Mouse (Mus musculus): ENCODE results near the gene Vmn1r151. TPM values are rescaled to one million over a fixed set of nuclear protein-coding genes. Genes with fewer than 3 reads are reported as not detected.
"Not testable (repeated sequence)": the region's sequence is repeated elsewhere in the genome, so short reads cannot be mapped to it uniquely, and the experiment has no call there.

Vmn1r151 gene
- not detected in 2 replicates for polyA plus RNA-seq (2015; fragmentation: Nextera tagmentation; extraction: Ambion mirVana)

DNA sequence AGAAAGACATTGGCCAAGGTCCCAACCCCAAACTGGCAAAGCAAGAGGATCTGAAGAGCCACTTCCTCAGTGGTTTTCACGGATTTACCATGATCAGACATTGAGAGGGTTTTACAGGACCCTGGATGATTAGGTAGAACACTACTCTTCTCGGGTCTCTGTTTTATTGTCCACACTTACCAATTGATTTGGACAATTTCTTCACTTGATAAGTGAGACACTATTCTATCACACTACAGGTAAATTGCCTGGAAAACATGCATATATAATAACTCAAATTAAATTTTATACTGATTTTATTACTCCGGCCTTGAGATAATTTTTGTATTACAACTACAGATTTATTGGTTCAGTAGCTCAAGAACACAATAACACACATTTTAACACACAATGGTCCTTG lies at the start of gene Vmn1r151:
Gene Vmn1r151, minus strand, starts transcription at position 101 of the 400 bp plus-strand sequence.
- not testable (repeated sequence) for H3K36me3 ChIP-seq (ENCODE audit: control insufficient read depth, insufficient read depth, low read length); H3K4me2 ChIP-seq (ENCODE audit: low read length); H3K27ac ChIP-seq (ENCODE audit: low read depth, low read length); ATAC-seq; H3K27me3 ChIP-seq (replicated peaks; ENCODE audit: control insufficient read depth, insufficient read depth, low read length); H3K4me1 ChIP-seq (ENCODE audit: control insufficient read depth, insufficient read depth, low read depth, low read length); H3K4me3 ChIP-seq (ENCODE audit: low read length); H3K9ac ChIP-seq (ENCODE audit: low read depth, low read length); H3K9me3 ChIP-seq (ENCODE audit: control insufficient read depth, low read length)
- WGBS = 40% methylated on average over 1 of the region's 3 CpGs

DNA sequence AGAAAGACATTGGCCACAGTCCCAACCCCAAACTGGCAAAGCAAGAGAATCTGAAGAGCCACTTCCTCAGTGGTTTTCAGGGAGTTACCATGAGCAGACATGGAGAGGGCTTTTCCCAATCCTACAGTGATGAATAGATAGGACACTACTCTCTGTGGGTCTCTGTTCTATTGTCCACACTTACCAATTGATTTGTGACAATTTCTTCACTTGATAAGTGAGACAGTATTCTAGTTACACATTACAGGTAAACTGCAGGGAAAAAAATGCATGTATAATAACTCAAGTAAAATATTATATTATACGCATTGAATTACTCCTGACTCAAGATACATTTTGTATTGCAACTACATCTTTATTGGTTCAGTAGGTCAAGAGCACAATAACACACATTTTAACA lies 35.3 kb upstream of the Vmn1r151 start, which contains the start of gene Gm8677:
Gene Gm8677, minus strand, starts transcription at position 101 of the 400 bp plus-strand sequence.
- no CpG with 5 or more reads among the region's 1 CpGs for WGBS
- H3K9me3 ChIP-seq (ENCODE audit: control insufficient read depth, low read length); ATAC-seq: not testable (repeated sequence)

DNA sequence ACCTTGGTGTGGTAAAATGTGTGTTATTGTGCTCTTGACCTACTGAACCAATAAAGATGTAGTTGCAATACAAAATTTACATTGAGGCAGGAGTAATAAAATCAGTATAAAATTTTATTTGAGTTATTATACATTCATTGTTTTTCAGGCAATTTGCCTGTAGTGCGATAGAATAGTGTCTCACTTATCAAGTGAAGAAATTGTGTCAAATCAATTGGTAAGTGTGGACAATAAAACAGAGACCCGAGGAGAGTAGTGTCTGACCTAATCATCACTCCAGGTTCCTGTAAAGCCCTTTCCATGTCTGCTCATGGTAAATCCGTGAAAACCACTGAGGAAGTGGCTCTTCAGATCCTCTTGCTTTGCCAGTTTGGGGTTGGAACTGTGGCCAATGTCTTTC lies 23.2 kb upstream of the Vmn1r151 start, which contains the start of gene Vmn1r152:
Gene Vmn1r152, plus strand, starts transcription at position 301 of the 400 bp plus-strand sequence.
- H3K4me3 ChIP-seq (ENCODE audit: low read length); ATAC-seq; H3K4me1 ChIP-seq (ENCODE audit: control insufficient read depth, insufficient read depth, low read depth, low read length); H3K27me3 ChIP-seq (replicated peaks; ENCODE audit: control insufficient read depth, insufficient read depth, low read length); H3K36me3 ChIP-seq (ENCODE audit: control insufficient read depth, insufficient read depth, low read length); H3K9me3 ChIP-seq (ENCODE audit: control insufficient read depth, low read length); H3K4me2 ChIP-seq (ENCODE audit: low read length); H3K27ac ChIP-seq (ENCODE audit: low read depth, low read length); H3K9ac ChIP-seq (ENCODE audit: low read depth, low read length): not testable (repeated sequence)
- WGBS = no CpG with 5 or more reads among the region's 3 CpGs

More for the DNA sequence above, 35.3 kb upstream of the Vmn1r151 start, which contains the start of gene Gm8677:
- not testable (repeated sequence) for H3K36me3 ChIP-seq (ENCODE audit: control insufficient read depth, insufficient read depth, low read length); H3K9ac ChIP-seq (ENCODE audit: low read depth, low read length); H3K4me3 ChIP-seq (ENCODE audit: low read length); H3K27ac ChIP-seq (ENCODE audit: low read depth, low read length); H3K4me1 ChIP-seq (ENCODE audit: control insufficient read depth, insufficient read depth, low read depth, low read length); H3K27me3 ChIP-seq (replicated peaks; ENCODE audit: control insufficient read depth, insufficient read depth, low read length); H3K4me2 ChIP-seq (ENCODE audit: low read length)

DNA sequence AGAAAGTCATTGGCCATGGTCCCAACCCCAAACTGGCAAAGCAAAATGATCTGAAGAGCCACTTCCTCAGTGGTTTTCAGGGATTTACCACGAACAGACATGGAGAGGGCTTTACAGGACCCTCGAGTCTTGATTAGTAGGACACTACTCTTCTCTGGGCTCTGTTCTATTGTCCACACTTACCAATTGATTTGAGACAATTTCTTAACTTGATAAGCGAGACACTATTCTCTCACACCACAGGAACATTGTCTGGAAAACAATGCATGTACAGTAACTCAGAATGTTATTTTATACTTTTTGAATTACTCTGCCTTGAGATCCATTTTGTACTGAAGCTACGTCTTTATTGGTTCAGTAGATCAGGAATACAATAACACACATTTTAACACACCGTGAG lies 35.5 kb downstream of the Vmn1r151 start, which contains the start of gene Gm10665:
Gene Gm10665, minus strand, starts transcription at position 101 of the 400 bp plus-strand sequence.
- no CpG with 5 or more reads among the region's 5 CpGs for WGBS
- not testable (repeated sequence) for H3K27ac ChIP-seq (ENCODE audit: low read depth, low read length); H3K4me3 ChIP-seq (ENCODE audit: low read length); H3K27me3 ChIP-seq (replicated peaks; ENCODE audit: control insufficient read depth, insufficient read depth, low read length); H3K36me3 ChIP-seq (ENCODE audit: control insufficient read depth, insufficient read depth, low read length); H3K4me1 ChIP-seq (ENCODE audit: control insufficient read depth, insufficient read depth, low read depth, low read length); H3K4me2 ChIP-seq (ENCODE audit: low read length); ATAC-seq; H3K9ac ChIP-seq (ENCODE audit: low read depth, low read length); H3K9me3 ChIP-seq (ENCODE audit: control insufficient read depth, low read length)

Other genes with a start within 250 kb of the Vmn1r151 start
- gene Gm4187, start 170.0 kb downstream of the Vmn1r151 start, polyA plus RNA-seq (2015; fragmentation: Nextera tagmentation; extraction: Ambion mirVana) = not detected in 2 replicates
- gene Gm8660, start 128.6 kb downstream of the Vmn1r151 start, polyA plus RNA-seq (2015; fragmentation: Nextera tagmentation; extraction: Ambion mirVana) = not detected in 2 replicates
- not detected in 2 replicates for gene Vmn1r148, start 86.1 kb downstream of the Vmn1r151 start, polyA plus RNA-seq (2015; fragmentation: Nextera tagmentation; extraction: Ambion mirVana)
- gene Vmn1r149, start 61.4 kb downstream of the Vmn1r151 start, polyA plus RNA-seq (2015; fragmentation: Nextera tagmentation; extraction: Ambion mirVana) = not detected in 2 replicates
- not detected in 2 replicates for gene Gm10665, start 35.6 kb downstream of the Vmn1r151 start, polyA plus RNA-seq (2015; fragmentation: Nextera tagmentation; extraction: Ambion mirVana)
- not detected in 2 replicates for gene Vmn1r152, start 23.3 kb upstream of the Vmn1r151 start, polyA plus RNA-seq (2015; fragmentation: Nextera tagmentation; extraction: Ambion mirVana)
- gene Gm8677, start 35.2 kb upstream of the Vmn1r151 start, polyA plus RNA-seq (2015; fragmentation: Nextera tagmentation; extraction: Ambion mirVana) = not detected in 2 replicates
- gene Gm4201, start 65.7 kb upstream of the Vmn1r151 start, polyA plus RNA-seq (2015; fragmentation: Nextera tagmentation; extraction: Ambion mirVana) = not detected in 2 replicates
- gene Gm4565, start 88.4 kb upstream of the Vmn1r151 start, polyA plus RNA-seq (2015; fragmentation: Nextera tagmentation; extraction: Ambion mirVana) = not detected in 2 replicates
- gene Vmn1r155, start 158.3 kb upstream of the Vmn1r151 start, polyA plus RNA-seq (2015; fragmentation: Nextera tagmentation; extraction: Ambion mirVana) = not detected in 2 replicates
- gene Gm8693, start 192.6 kb upstream of the Vmn1r151 start, polyA plus RNA-seq (2015; fragmentation: Nextera tagmentation; extraction: Ambion mirVana) = not detected in 2 replicates
- not detected in 2 replicates for gene Gm4567, start 220.0 kb upstream of the Vmn1r151 start, polyA plus RNA-seq (2015; fragmentation: Nextera tagmentation; extraction: Ambion mirVana)

Data from hindbrain, embryonic 16.5 days (tissue).